Mouse (Mus musculus): ENCODE data around the gene Aldh3a2. TPM values are rescaled to one million over a fixed set of nuclear protein-coding genes. Genes with fewer than 3 reads are reported as not detected.

Aldh3a2 gene
- polyA plus RNA-seq, 1 experiment from 2014 or later = 46.2 TPM

GRCm38 (mm10) chr11:61263841-61264240 lies 3.4 kb downstream of the Aldh3a2 start:
- peaks cover 36% of the 10 kb centered on the region for H3K36me3 ChIP-seq (ENCODE audit: insufficient read depth, low read length)
- WGBS = 86% methylated on average over 1 of the region's 1 CpGs
- no peaks in the 10 kb centered on the region for H3K9me3 ChIP-seq (replicated peaks; ENCODE audit: low read length)

GRCm38 (mm10) chr11:61262516-61262915 lies 4.7 kb downstream of the Aldh3a2 start:
- no peak for TF ChIP-seq CTCF (IDR thresholded peaks at IDR 0.05; ENCODE audit: low read depth)
- peaks cover 41% of the 10 kb centered on the region for H3K36me3 ChIP-seq (ENCODE audit: insufficient read depth, low read length)
- WGBS = 96% methylated on average over 14 of the region's 14 CpGs

More at GRCm38 (mm10) chr11:61263841-61264240, 3.4 kb downstream of the Aldh3a2 start:
- ATAC-seq (replicated peaks; ENCODE audit: low FRiP score, low read depth) = no peak
- no peaks in the 10 kb centered on the region for H3K27me3 ChIP-seq (ENCODE audit: insufficient read depth, low read length)
- H3K27ac ChIP-seq = no peak overlapping the region
- no peak for DNase-seq (ENCODE audit: low spot score)
- H3K4me3 ChIP-seq (replicated peaks; ENCODE audit: low read depth, low read length) = no peak overlapping the region
- H3K4me2 ChIP-seq (ENCODE audit: low read length) = no peak overlapping the region
- no peak for TF ChIP-seq CTCF (IDR thresholded peaks at IDR 0.05; ENCODE audit: low read depth)
- no peak overlapping the region for H3K9ac ChIP-seq (ENCODE audit: low read depth, low read length)
- H3K4me1 ChIP-seq (replicated peaks; ENCODE audit: insufficient read depth, low read length) = peaks cover 5% of the 10 kb centered on the region; the same call in 1 of the 2 replicates

GRCm38 (mm10) chr11:61259106-61259505 lies 8.2 kb downstream of the Aldh3a2 start:
- Histone ChIP-seq H3K27ac (no peak overlapping the region), H3K27me3 (ENCODE audit: insufficient read depth, low read length) (no peaks in the 10 kb centered on the region), H3K4me3 (replicated peaks; ENCODE audit: low read depth, low read length) (no peak overlapping the region), H3K9me3 (replicated peaks; ENCODE audit: low read length) (no peaks in the 10 kb centered on the region), H3K4me1 (replicated peaks; ENCODE audit: insufficient read depth, low read length) (no peaks in the 10 kb centered on the region), H3K36me3 (ENCODE audit: insufficient read depth, low read length) (peaks cover 53% of the 10 kb centered on the region), H3K9ac (ENCODE audit: low read depth, low read length) (no peak overlapping the region), H3K4me2 (ENCODE audit: low read length) (no peak overlapping the region)
- 96% methylated on average over 6 of the region's 6 CpGs for WGBS
- TF ChIP-seq CTCF (IDR thresholded peaks at IDR 0.05; ENCODE audit: low read depth) = no peak
- no peak for DNase-seq (ENCODE audit: low spot score)
- no peak for ATAC-seq (replicated peaks; ENCODE audit: low FRiP score, low read depth)

More at GRCm38 (mm10) chr11:61262516-61262915, 4.7 kb downstream of the Aldh3a2 start:
- Histone ChIP-seq H3K4me3 (replicated peaks; ENCODE audit: low read depth, low read length) (no peak overlapping the region), H3K4me2 (ENCODE audit: low read length) (no peak overlapping the region), H3K27me3 (ENCODE audit: insufficient read depth, low read length) (no peaks in the 10 kb centered on the region), H3K9ac (ENCODE audit: low read depth, low read length) (no peak overlapping the region), H3K27ac (no peak overlapping the region), H3K4me1 (replicated peaks; ENCODE audit: insufficient read depth, low read length) (peaks cover 5% of the 10 kb centered on the region; the same call in 1 of the 2 replicates), H3K9me3 (replicated peaks; ENCODE audit: low read length) (no peaks in the 10 kb centered on the region)
- DNase-seq (ENCODE audit: low spot score) (no peak), ATAC-seq (replicated peaks; ENCODE audit: low FRiP score, low read depth) (no peak)

GRCm38 (mm10) chr11:61252807-61253206 lies 14.5 kb downstream of the Aldh3a2 start:
- Histone ChIP-seq H3K9ac (ENCODE audit: low read depth, low read length) (no peak overlapping the region), H3K36me3 (ENCODE audit: insufficient read depth, low read length) (peaks cover 45% of the 10 kb centered on the region)
- no peak for DNase-seq (ENCODE audit: low spot score)

GRCm38 (mm10) chr11:61251741-61252140 lies 15.5 kb downstream of the Aldh3a2 start:
- ATAC-seq (replicated peaks; ENCODE audit: low FRiP score, low read depth) = no peak
- Histone ChIP-seq H3K27ac (no peak overlapping the region), H3K27me3 (ENCODE audit: insufficient read depth, low read length) (no peaks in the 10 kb centered on the region), H3K4me1 (replicated peaks; ENCODE audit: insufficient read depth, low read length) (no peaks in the 10 kb centered on the region), H3K36me3 (ENCODE audit: insufficient read depth, low read length) (peaks cover 53% of the 10 kb centered on the region), H3K4me3 (replicated peaks; ENCODE audit: low read depth, low read length) (no peak overlapping the region), H3K9me3 (replicated peaks; ENCODE audit: low read length) (no peaks in the 10 kb centered on the region), H3K4me2 (ENCODE audit: low read length) (no peak overlapping the region), H3K9ac (ENCODE audit: low read depth, low read length) (no peak overlapping the region)
- no peak for TF ChIP-seq CTCF (IDR thresholded peaks at IDR 0.05; ENCODE audit: low read depth)
- 78% methylated on average over 10 of the region's 10 CpGs for WGBS
- DNase-seq (ENCODE audit: low spot score) = no peak

More at GRCm38 (mm10) chr11:61252807-61253206, 14.5 kb downstream of the Aldh3a2 start:
- 94% methylated on average over 12 of the region's 12 CpGs for WGBS
- Histone ChIP-seq H3K27me3 (ENCODE audit: insufficient read depth, low read length) (no peaks in the 10 kb centered on the region), H3K4me2 (ENCODE audit: low read length) (no peak overlapping the region), H3K4me1 (replicated peaks; ENCODE audit: insufficient read depth, low read length) (no peaks in the 10 kb centered on the region), H3K27ac (no peak overlapping the region), H3K4me3 (replicated peaks; ENCODE audit: low read depth, low read length) (no peak overlapping the region), H3K9me3 (replicated peaks; ENCODE audit: low read length) (no peaks in the 10 kb centered on the region)
- no peak for TF ChIP-seq CTCF (IDR thresholded peaks at IDR 0.05; ENCODE audit: low read depth)
- no peak for ATAC-seq (replicated peaks; ENCODE audit: low FRiP score, low read depth)

- Histone ChIP-seq H3K9me3 (replicated peaks; ENCODE audit: low read length) (no peaks in the 10 kb centered on the region), H3K36me3 (ENCODE audit: insufficient read depth, low read length) (peaks cover 31% of the 10 kb centered on the region), H3K4me1 (replicated peaks; ENCODE audit: insufficient read depth, low read length) (no peaks in the 10 kb centered on the region), H3K4me2 (ENCODE audit: low read length) (no peak overlapping the region), H3K9ac (ENCODE audit: low read depth, low read length) (no peak overlapping the region), H3K27me3 (ENCODE audit: insufficient read depth, low read length) (no peaks in the 10 kb centered on the region), H3K4me3 (replicated peaks; ENCODE audit: low read depth, low read length) (no peak overlapping the region), H3K27ac (no peak overlapping the region)
- 78% methylated on average over 7 of the region's 7 CpGs for WGBS
- ATAC-seq (replicated peaks; ENCODE audit: low FRiP score, low read depth) (no peak), DNase-seq (ENCODE audit: low spot score) (no peak)
- TF ChIP-seq CTCF (IDR thresholded peaks at IDR 0.05; ENCODE audit: low read depth) = no peak
Observed at GRCm38 (mm10) chr11:61244406-61244805, 22.9 kb downstream of the Aldh3a2 start.

GRCm38 (mm10) chr11:61236015-61236414 lies 31.2 kb downstream of the Aldh3a2 start:
- TF ChIP-seq CTCF (IDR thresholded peaks at IDR 0.05; ENCODE audit: low read depth) = no peak
- no peaks in the 10 kb centered on the region for H3K27me3 ChIP-seq (ENCODE audit: insufficient read depth, low read length)
- no peaks in the 10 kb centered on the region for H3K4me1 ChIP-seq (replicated peaks; ENCODE audit: insufficient read depth, low read length)
- no peak overlapping the region for H3K4me2 ChIP-seq (ENCODE audit: low read length)
- H3K4me3 ChIP-seq (replicated peaks; ENCODE audit: low read depth, low read length) = no peak overlapping the region
- no peaks in the 10 kb centered on the region for H3K9me3 ChIP-seq (replicated peaks; ENCODE audit: low read length)
- H3K27ac ChIP-seq = no peak overlapping the region
- 73% methylated on average over 3 of the region's 3 CpGs for whole genome bisulfite sequencing
- DNase-seq (ENCODE audit: low spot score) (no peak), ATAC-seq (replicated peaks; ENCODE audit: low FRiP score, low read depth) (no peak)
- H3K9ac ChIP-seq (ENCODE audit: low read depth, low read length) = no peak overlapping the region
- no peaks in the 10 kb centered on the region for H3K36me3 ChIP-seq (ENCODE audit: insufficient read depth, low read length)

Data from kidney, postnatal 0 days (tissue).